Mouse (Mus musculus): ENCODE results near the gene Rfk. TPM values are rescaled to one million over a fixed set of nuclear protein-coding genes. Genes with fewer than 3 reads are reported as not detected.

Rfk gene
- polyA plus RNA-seq, 1 experiment from 2014 or later, result 77.2 TPM

GRCm38 (mm10) chr19:17410465-17411065 lies 16.7 kb downstream of the Rfk start:
- peaks cover 8% of the 10 kb centered on the region; the same call in 1 of the 2 replicates for H3K9me3 ChIP-seq (ENCODE audit: control insufficient read depth, low read length)
- H3K27ac ChIP-seq (ENCODE audit: low read depth, low read length), result no peak overlapping the region
- H3K4me2 ChIP-seq (replicated peaks; ENCODE audit: low read depth, low read length), result no peak overlapping the region
- 88% methylated on average over 5 of the region's 5 CpGs for WGBS
- H3K36me3 ChIP-seq (ENCODE audit: control insufficient read depth, insufficient read depth, low read length), result no peaks in the 10 kb centered on the region
- H3K4me3 ChIP-seq (ENCODE audit: low read length), result no peak overlapping the region
- H3K4me1 ChIP-seq (ENCODE audit: control insufficient read depth, insufficient read depth, low read length), result no peaks in the 10 kb centered on the region
- H3K9ac ChIP-seq (ENCODE audit: low read depth, low read length), result no peak overlapping the region
- no peak for ATAC-seq (ENCODE audit: low FRiP score, low TSS enrichment)
- H3K27me3 ChIP-seq (ENCODE audit: control insufficient read depth, insufficient read depth, low read length), result no peaks in the 10 kb centered on the region

GRCm38 (mm10) chr19:17412915-17413459 lies 19.1 kb downstream of the Rfk start:
- Histone ChIP-seq H3K27ac (ENCODE audit: low read depth, low read length) (no peak overlapping the region), H3K27me3 (ENCODE audit: control insufficient read depth, insufficient read depth, low read length) (no peaks in the 10 kb centered on the region), H3K4me1 (ENCODE audit: control insufficient read depth, insufficient read depth, low read length) (no peaks in the 10 kb centered on the region), H3K4me2 (replicated peaks; ENCODE audit: low read depth, low read length) (no peak overlapping the region), H3K9ac (ENCODE audit: low read depth, low read length) (no peak overlapping the region), H3K36me3 (ENCODE audit: control insufficient read depth, insufficient read depth, low read length) (no peaks in the 10 kb centered on the region), H3K9me3 (ENCODE audit: control insufficient read depth, low read length) (no peaks in the 10 kb centered on the region), H3K4me3 (ENCODE audit: low read length) (no peak overlapping the region)
- WGBS, result 34% methylated on average over 4 of the region's 4 CpGs
- ATAC-seq (ENCODE audit: low FRiP score, low TSS enrichment), result 0 out of 2 replicates have a peak, but pooled peaks have one; percentile 16

GRCm38 (mm10) chr19:17417855-17418254 lies 24.0 kb downstream of the Rfk start:
- no peak for ATAC-seq (ENCODE audit: low FRiP score, low TSS enrichment)
- Histone ChIP-seq H3K27me3 (ENCODE audit: control insufficient read depth, insufficient read depth, low read length) (no peaks in the 10 kb centered on the region), H3K9ac (ENCODE audit: low read depth, low read length) (no peak overlapping the region), H3K4me1 (ENCODE audit: control insufficient read depth, insufficient read depth, low read length) (no peaks in the 10 kb centered on the region), H3K27ac (ENCODE audit: low read depth, low read length) (no peak overlapping the region), H3K4me2 (replicated peaks; ENCODE audit: low read depth, low read length) (no peak overlapping the region), H3K9me3 (ENCODE audit: control insufficient read depth, low read length) (no peaks in the 10 kb centered on the region), H3K4me3 (ENCODE audit: low read length) (no peak overlapping the region), H3K36me3 (ENCODE audit: control insufficient read depth, insufficient read depth, low read length) (no peaks in the 10 kb centered on the region)
- WGBS, result 53% methylated on average over 1 of the region's 1 CpGs

- H3K36me3 ChIP-seq (ENCODE audit: control insufficient read depth, insufficient read depth, low read length), result no peaks in the 10 kb centered on the region
- H3K4me1 ChIP-seq (ENCODE audit: control insufficient read depth, insufficient read depth, low read length), result no peaks in the 10 kb centered on the region
- H3K9me3 ChIP-seq (ENCODE audit: control insufficient read depth, low read length), result no peaks in the 10 kb centered on the region
- no peak for ATAC-seq (ENCODE audit: low FRiP score, low TSS enrichment)
- H3K27ac ChIP-seq (ENCODE audit: low read depth, low read length), result no peak overlapping the region
- 72% methylated on average over 3 of the region's 3 CpGs for WGBS
- no peak overlapping the region for H3K9ac ChIP-seq (ENCODE audit: low read depth, low read length)
- H3K27me3 ChIP-seq (ENCODE audit: control insufficient read depth, insufficient read depth, low read length), result no peaks in the 10 kb centered on the region
- no peak overlapping the region for H3K4me2 ChIP-seq (replicated peaks; ENCODE audit: low read depth, low read length)
- H3K4me3 ChIP-seq (ENCODE audit: low read length), result no peak overlapping the region
These were observed 29.5 kb downstream of the Rfk start for GRCm38 (mm10) chr19:17423306-17423705.

GRCm38 (mm10) chr19:17427824-17428560 lies 34.1 kb downstream of the Rfk start:
- 88% methylated on average over 2 of the region's 2 CpGs for WGBS
- H3K27ac ChIP-seq (ENCODE audit: low read depth, low read length), result no peak overlapping the region
- no peak overlapping the region for H3K4me2 ChIP-seq (replicated peaks; ENCODE audit: low read depth, low read length)
- no peaks in the 10 kb centered on the region for H3K4me1 ChIP-seq (ENCODE audit: control insufficient read depth, insufficient read depth, low read length)
- H3K4me3 ChIP-seq (ENCODE audit: low read length), result no peak overlapping the region
- ATAC-seq (ENCODE audit: low FRiP score, low TSS enrichment), result no peak
- no peaks in the 10 kb centered on the region for H3K9me3 ChIP-seq (ENCODE audit: control insufficient read depth, low read length)
- no peak overlapping the region for H3K9ac ChIP-seq (ENCODE audit: low read depth, low read length)
- no peaks in the 10 kb centered on the region for H3K27me3 ChIP-seq (ENCODE audit: control insufficient read depth, insufficient read depth, low read length)
- H3K36me3 ChIP-seq (ENCODE audit: control insufficient read depth, insufficient read depth, low read length), result no peaks in the 10 kb centered on the region

GRCm38 (mm10) chr19:17428561-17428914 lies 34.7 kb downstream of the Rfk start:
- Histone ChIP-seq H3K27me3 (ENCODE audit: control insufficient read depth, insufficient read depth, low read length) (no peaks in the 10 kb centered on the region), H3K27ac (ENCODE audit: low read depth, low read length) (no peak overlapping the region), H3K4me2 (replicated peaks; ENCODE audit: low read depth, low read length) (no peak overlapping the region), H3K9ac (ENCODE audit: low read depth, low read length) (no peak overlapping the region), H3K9me3 (ENCODE audit: control insufficient read depth, low read length) (no peaks in the 10 kb centered on the region), H3K36me3 (ENCODE audit: control insufficient read depth, insufficient read depth, low read length) (no peaks in the 10 kb centered on the region), H3K4me1 (ENCODE audit: control insufficient read depth, insufficient read depth, low read length) (no peaks in the 10 kb centered on the region), H3K4me3 (ENCODE audit: low read length) (no peak overlapping the region)
- ATAC-seq (ENCODE audit: low FRiP score, low TSS enrichment), result no peak
- 84% methylated on average over 2 of the region's 2 CpGs for WGBS

- 83% methylated on average over 1 of the region's 1 CpGs for WGBS
- Histone ChIP-seq H3K4me3 (ENCODE audit: low read length) (no peak overlapping the region), H3K36me3 (ENCODE audit: control insufficient read depth, insufficient read depth, low read length) (no peaks in the 10 kb centered on the region), H3K4me1 (ENCODE audit: control insufficient read depth, insufficient read depth, low read length) (no peaks in the 10 kb centered on the region), H3K9ac (ENCODE audit: low read depth, low read length) (no peak overlapping the region), H3K9me3 (ENCODE audit: control insufficient read depth, low read length) (no peaks in the 10 kb centered on the region), H3K4me2 (replicated peaks; ENCODE audit: low read depth, low read length) (no peak overlapping the region), H3K27me3 (ENCODE audit: control insufficient read depth, insufficient read depth, low read length) (no peaks in the 10 kb centered on the region), H3K27ac (ENCODE audit: low read depth, low read length) (no peak overlapping the region)
- no peak for ATAC-seq (ENCODE audit: low FRiP score, low TSS enrichment)
These were observed 42.8 kb downstream of the Rfk start for GRCm38 (mm10) chr19:17436651-17437050.

GRCm38 (mm10) chr19:17439476-17440189 lies 45.8 kb downstream of the Rfk start:
- H3K4me1 ChIP-seq (ENCODE audit: control insufficient read depth, insufficient read depth, low read length), result no peaks in the 10 kb centered on the region
- H3K27me3 ChIP-seq (ENCODE audit: control insufficient read depth, insufficient read depth, low read length), result no peaks in the 10 kb centered on the region
- WGBS, result 72% methylated on average over 4 of the region's 4 CpGs
- no peak overlapping the region for H3K4me2 ChIP-seq (replicated peaks; ENCODE audit: low read depth, low read length)
- no peak for ATAC-seq (ENCODE audit: low FRiP score, low TSS enrichment)
- H3K9ac ChIP-seq (ENCODE audit: low read depth, low read length), result no peak overlapping the region
- peak overlapping the region; percentile 42; the same call in 1 of the 2 replicates for H3K27ac ChIP-seq (ENCODE audit: low read depth, low read length)
- no peak overlapping the region for H3K4me3 ChIP-seq (ENCODE audit: low read length)
- H3K36me3 ChIP-seq (ENCODE audit: control insufficient read depth, insufficient read depth, low read length), result no peaks in the 10 kb centered on the region
- no peaks in the 10 kb centered on the region for H3K9me3 ChIP-seq (ENCODE audit: control insufficient read depth, low read length)

- no peaks in the 10 kb centered on the region for H3K36me3 ChIP-seq (ENCODE audit: control insufficient read depth, insufficient read depth, low read length)
- no peak overlapping the region for H3K4me2 ChIP-seq (replicated peaks; ENCODE audit: low read depth, low read length)
- no peak for ATAC-seq (ENCODE audit: low FRiP score, low TSS enrichment)
- no peak overlapping the region for H3K27ac ChIP-seq (ENCODE audit: low read depth, low read length)
- WGBS, result 76% methylated on average over 7 of the region's 7 CpGs
- no peaks in the 10 kb centered on the region for H3K4me1 ChIP-seq (ENCODE audit: control insufficient read depth, insufficient read depth, low read length)
- no peaks in the 10 kb centered on the region for H3K9me3 ChIP-seq (ENCODE audit: control insufficient read depth, low read length)
- H3K9ac ChIP-seq (ENCODE audit: low read depth, low read length), result no peak overlapping the region
- no peak overlapping the region for H3K4me3 ChIP-seq (ENCODE audit: low read length)
- H3K27me3 ChIP-seq (ENCODE audit: control insufficient read depth, insufficient read depth, low read length), result no peaks in the 10 kb centered on the region
These were observed 49.7 kb downstream of the Rfk start for GRCm38 (mm10) chr19:17443581-17443980.

Data from kidney, embryonic 14.5 days (tissue).